Mouse (Mus musculus): ENCODE measurements around the gene Dcst1.
A peak's percentile ranks its signal among the peaks of the same experiment; 100 is the strongest.

Dcst1 gene

DNA sequence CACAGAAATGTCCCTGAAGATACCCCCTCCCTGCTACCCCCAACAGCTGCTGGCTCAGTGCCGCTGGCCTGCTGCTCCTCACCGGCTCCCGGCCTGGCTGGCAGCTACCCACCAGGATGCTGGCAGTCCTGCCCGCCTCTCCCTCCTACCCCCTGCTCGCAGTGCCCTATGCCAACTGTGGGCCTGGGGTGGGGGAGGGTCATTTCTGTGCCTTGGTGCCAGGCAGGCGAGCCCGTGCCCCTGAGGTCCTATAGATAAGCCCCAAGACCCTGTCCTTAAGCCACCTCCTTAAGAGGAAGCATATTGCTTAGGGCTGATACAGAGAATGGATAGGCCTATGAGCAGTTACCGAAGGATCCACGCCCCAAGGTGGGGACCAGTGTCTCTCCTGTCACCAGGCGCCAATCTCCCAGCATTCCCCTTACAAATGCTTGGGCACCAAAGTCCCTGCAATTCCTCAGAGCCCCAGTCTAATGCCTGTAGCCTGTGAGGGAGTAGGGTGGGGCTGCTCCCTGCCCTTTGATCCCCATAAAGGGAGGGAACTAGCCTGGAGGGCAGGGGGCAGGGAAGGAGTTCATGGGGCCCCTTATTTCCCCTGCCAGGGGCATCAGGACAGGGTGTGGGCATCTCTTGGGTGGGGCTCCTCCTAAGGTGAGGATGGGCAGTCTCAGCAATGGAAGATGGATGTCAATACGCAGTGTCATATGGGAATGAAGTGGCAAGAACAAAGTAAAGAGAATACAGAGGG, 23.3 kb upstream of the Dcst1 start:
- no peak for DNase-seq (ENCODE audit: low read depth)

DNA sequence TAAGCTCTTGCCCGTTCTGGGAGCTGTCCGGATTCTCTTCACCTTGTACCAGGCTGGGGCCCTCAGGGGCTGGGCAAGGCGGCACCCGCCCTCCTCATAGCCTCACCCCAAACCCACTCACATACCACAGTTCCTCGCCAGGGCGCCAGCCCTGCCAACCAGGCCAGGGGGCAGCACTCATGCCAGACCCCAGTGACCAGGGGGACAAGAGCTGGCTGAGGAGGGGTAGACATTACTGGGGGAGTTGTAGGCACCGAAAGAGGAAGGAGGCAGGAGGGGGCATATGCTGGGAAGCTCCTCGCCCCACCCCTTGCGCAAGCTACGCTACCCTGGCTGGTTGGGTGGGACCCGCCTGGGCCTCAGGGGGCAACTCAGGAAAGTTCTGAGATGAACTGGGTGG, 22.6 kb upstream of the Dcst1 start:
- no peak for DNase-seq (ENCODE audit: low read depth)

DNA sequence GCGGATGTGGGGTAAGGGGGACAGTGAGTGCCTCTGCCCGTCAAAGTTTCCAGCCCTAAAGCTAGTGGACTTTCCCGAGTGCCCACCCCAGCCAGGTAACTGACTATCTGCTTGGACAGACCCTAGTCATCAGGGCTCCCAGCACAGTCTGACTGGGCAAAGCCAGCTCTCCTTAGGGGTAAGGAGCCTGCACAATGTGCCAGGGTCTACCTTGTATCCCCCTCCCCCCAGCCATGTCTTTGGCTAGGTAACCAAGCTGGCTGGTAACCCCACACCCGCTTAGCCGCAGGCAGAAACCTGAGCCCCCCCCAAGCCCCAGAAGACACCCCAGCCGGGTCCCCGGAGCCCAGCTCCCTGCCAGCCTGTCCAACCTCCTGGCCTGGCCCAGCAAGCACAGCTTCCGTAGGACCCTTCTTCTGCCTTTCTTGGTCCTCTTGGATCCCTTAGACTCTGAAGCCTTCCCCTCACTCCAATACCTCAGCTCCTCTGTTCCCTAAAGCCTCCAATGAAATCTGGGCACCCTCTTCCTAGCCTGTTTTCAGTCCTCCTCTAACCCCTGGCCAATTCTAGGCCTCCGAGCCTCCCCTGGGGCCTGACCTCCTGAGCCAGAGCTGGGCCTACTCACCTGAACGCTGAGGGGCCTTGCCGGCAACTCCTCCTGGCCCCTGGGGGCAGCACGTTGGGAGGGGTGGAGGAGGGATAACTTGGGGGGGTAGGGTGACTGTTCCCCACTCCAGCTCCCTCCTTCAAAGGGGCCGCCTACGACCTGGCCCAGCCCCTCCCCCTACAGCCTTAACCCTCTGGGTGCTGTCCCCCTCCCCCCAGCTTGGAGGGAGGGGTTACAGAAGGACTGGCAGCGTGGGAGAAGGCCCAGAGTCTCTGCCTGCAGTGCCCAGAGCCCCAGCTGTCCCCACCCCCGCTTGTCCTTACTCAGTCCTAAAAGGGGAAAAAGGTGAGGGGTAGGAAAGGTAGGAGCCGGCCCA, 21.7 kb upstream of the Dcst1 start:
- DNase-seq (ENCODE audit: low read depth) = no peak

DNA sequence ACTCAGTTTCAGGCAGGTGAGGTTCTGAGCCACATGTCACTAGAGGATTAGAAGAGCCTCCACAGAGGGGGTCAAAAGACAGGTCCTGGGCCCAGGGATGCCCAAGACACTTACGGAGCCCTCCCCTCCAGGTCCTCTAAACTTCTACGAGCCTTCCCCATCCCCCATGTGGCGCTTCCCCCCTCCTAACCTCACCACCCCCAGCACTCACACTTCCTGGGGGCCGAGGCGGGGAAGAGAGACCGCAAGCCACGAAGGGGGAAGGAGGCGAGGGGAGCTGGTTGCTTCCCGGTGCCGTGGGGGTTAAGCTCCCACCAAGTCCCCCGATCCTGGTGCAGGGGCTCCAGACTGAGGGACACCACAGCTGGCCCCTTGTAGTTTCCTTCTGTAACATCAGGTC, 20.4 kb upstream of the Dcst1 start:
- DNase-seq (ENCODE audit: low read depth) = no peak

DNA sequence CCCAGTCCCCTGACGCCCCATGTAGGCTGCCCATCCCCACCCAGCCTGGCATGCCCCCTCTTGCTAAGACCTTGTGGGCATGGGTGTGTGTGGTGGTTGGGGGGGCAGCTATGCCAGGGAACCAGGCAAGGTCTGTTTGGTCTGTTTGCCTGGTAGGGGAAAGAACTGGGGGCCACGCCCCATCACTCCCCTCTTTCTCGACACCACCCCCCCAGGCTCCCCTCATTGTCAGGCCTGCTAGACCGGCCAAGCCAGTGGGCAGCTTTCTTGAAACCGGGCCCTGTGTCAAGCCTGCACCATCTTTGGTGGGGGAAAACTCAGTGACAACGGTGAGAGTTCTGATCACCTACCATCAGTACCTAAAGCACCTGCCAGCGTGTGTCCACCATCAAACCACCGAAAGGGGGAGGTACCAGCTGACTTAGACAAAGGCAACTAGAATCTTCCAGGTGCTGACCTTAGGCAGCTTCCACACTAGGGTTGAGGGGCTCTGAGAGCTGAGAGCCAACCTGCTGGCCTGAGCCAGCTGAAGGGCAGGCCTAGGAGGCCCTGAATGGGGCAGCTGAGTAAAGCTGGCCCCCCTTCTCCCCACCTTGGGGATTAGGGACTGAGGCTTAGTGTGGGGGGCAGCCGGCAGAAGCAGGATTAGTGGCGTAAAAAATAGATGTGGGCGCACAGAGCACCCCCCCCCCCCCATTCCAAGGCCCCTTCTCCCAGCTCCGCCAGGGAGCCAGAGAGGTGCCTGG, 19.5 kb upstream of the Dcst1 start:
- no peak for DNase-seq (ENCODE audit: low read depth)

DNA sequence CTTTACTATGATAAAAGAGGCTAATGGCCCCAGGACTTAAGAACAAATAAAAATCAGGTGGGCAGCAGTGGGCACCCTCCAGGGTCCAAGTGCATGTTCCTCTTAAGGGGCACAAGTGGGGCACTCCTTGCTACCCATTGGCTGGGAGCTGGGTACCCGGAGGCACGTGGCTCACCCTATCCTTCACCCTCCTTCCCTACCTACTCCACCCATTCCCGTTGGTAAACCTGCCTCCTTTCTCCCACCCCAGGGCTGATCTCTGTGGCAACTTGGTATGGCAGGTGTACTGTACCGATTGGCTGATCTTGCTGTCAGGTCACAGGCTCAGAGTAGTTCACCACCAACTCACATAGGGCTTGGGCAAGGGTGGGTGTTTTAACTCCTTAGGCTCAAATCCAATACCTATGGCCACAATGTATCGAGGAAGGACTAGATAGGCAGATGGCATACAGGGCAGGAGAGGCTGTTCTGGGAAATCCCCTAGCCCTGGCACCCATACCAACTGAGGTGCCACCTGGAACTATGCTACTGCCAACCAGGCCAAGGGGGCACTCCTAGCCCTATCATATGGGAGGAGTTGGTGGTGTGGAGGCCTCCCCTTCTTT, 18.7 kb upstream of the Dcst1 start:
- DNase-seq (ENCODE audit: low read depth) = no peak

DNA sequence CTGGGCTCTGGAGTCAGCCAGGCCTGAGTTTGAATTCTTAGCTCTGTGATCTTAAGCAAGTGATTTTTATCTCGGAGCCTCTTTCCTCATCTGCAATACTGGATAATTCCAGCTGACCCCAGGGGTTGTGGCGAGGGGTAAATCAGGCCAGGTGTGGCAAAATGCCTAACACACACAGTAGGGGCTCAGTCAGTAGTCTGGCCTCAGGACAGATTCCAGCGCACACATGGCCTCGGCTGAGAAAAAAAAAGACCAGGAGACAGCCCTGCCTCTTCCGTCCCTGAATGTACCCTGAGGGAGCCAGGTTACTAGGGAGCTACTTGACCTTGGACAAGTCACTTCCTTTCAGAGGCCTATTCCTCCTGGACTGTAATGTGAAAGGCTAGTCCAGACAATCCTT, 17.9 kb upstream of the Dcst1 start:
- DNase-seq (ENCODE audit: low read depth) = no peak

DNA sequence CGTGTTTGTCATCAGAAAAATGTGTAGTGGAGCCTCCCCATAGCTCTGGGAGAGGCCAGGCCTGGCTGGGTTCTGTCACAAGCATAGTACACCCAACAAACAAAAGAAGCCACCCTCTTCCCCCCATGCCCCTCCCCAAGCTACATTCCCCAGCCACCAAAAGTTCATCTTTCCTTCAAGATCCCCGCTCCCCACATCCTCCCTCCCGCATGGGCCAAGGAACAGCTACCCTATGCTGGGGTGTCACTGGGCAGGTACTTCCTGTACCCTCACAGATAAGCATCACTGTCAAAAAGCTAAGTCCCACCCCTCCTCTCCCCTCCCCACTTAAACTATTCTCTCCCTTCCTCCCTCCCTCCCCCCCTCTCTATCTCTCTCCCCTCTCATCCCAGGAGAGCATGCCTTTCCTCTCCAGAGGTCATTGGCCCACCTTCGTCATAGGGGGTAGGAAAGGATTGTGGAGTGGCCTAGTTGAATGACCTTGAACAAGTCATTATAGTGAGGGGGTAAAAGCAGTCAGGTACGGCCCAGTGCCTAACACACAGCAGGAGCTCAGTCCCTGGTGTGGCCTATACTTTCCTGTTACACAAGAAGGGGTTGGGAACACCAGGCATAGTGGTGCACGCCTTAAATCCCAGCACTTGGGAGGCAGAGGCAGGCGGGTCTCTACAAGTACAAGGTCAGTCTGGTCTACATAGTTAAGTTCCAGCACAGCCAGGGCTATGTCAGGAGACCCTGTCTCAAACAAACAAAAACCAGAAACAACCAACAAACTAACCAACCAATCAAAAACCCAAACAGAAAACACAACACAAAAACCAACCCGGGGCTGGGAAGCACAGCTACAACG, 17.2 kb upstream of the Dcst1 start:
- no peak for DNase-seq (ENCODE audit: low read depth)

DNA sequence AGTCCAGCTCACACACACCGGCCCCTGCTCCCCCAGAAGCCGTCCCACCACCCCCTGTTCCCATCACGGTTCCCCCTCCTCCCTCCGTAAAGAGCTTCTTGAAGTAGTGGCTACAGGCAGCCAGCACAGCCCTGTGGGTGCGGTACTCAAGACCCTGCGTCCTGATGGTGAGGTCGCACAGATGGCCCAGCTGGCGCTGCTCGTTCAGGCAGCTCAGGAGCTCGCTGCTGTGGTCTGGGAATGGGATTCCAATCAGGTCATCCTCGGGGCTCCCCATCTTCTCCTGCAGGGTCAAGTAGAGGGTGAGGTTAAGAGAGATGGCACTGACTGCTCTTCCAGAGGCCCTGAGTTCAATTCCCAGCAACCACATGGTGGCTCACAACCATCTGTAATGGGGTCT, 16.2 kb upstream of the Dcst1 start:
- no peak for DNase-seq (ENCODE audit: low read depth)

DNA sequence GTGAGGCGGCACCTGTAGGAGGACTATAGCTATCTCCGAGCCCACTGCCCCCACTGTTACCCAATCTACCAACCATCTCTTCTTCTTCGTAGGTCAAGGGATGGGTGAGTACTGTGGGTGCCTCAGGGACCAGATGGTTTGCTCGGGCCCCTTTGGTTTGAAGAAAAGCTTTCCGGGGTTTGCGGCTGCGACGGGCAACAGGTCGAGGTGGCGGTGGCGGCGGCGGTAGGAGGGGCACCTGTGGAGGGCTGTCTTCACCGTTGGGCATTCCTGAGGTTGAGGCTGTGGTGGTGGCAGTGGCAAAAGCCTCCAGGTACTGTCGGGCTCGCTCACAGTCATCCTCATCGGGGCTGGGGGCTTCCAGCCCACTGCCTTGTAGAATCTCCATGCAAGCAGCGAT, 15.7 kb upstream of the Dcst1 start:
- no peak for DNase-seq (ENCODE audit: low read depth)

DNA sequence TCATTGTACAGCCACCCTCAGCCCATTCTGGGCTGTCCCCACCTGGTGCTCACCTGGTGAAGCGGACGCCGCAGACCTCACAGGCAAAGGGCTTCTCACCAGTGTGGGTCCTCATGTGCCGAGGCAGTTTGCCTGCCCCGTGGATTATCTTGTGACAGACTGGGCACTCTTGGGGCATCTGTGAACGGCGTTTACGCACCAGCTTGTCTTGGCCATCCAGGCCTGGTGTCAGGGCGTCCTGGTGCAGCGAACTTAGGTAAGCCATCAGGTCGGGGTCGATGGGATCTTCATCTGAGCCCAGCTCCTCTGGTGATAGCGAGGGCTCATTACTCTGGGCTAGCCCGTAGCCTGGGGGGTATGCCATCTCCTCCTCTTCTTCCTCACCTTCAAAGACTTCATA, 15.2 kb upstream of the Dcst1 start:
- DNase-seq (ENCODE audit: low read depth) = no peak

DNA sequence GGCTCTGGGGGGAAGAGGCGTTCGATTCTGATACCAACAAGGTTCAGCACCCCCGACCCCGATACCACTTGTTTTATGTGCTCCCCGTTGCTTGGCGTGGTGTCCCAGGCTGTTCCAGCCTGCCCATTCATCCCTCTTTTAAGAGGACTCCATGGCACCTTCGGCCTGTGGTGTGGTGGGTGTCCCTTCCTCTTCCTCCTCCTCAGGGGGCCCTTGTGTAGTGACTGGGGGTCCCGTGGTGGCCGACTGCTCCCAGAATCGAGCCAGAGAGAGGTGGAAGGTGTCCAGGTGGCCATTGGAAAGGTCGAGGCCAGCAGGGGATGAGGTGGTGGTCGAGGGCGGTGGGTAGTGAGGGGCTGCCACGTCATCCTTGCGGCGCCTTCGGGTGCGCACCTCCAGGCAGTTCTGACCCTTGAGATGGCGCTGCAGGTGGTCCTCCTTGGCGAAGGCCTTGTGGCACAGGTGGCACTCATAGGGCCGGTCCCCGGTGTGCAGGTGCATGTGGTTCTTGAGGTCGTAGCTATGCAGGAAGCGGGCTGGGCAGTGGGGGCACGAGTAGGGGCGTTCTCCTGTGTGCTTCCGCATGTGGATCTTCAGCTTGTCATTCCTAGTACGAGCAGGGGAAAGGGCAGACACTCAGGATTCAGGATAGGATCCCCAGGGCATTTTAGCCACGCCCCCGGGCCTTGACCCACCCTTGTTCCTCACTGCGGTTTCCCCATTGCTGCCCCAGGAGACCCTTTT, 14.5 kb upstream of the Dcst1 start:
- DNase-seq (ENCODE audit: low read depth) = no peak

DNA sequence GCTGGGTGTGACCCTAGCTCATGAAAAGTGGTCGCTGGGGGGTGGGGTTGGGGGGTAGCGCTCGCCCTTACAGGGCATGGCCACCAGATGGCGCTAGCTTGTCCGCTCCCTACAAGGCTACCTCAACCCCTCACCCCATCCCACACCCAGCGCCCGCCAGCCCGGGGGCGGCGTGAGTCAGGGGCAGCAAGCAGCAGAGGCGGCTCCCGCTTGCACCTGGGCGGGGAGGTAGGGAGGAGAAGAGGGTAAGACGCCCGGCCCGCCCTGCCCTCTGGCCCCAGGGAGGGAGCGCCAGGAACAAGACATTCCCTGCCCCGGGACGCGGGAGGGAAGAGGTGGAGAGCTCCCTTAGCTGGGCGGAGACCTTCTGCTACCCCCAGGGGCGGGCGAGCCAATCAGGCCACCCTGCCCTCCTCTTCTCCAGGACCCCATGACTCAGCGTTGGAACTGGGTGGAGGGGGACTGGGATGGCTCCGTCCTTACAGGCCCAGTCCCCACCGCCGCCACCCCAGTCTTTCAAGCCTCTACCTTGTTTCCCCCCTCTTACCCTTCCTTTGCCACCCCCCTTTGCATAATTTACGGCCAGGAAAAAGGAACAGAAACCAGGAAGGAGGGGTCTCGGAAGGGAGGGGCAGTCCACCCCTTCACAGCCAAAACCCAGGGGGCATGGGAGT, 13.5 kb upstream of the Dcst1 start:
- DNase-seq (ENCODE audit: low read depth) = peak; percentile 67

DNA sequence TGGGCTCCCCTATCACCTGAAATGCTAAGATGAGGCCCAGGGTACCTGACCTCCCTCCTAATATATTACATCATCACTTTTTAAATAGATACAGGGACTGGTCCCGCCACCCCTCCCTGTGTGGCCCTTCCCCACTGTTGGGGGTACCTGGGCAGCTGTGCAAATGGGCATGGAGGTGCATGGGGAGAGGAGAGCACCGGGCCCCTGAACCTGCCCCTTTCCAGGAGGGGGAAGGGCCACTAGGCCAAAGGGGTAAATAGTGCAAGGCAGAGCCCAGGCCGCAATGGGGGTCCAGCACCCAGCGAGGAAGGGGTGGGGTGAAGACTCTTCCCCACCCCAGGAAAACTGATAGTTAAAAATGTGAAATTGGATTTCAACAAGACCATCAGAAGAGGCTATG, 12.8 kb upstream of the Dcst1 start:
- DNase-seq (ENCODE audit: low read depth) = no peak

DNA sequence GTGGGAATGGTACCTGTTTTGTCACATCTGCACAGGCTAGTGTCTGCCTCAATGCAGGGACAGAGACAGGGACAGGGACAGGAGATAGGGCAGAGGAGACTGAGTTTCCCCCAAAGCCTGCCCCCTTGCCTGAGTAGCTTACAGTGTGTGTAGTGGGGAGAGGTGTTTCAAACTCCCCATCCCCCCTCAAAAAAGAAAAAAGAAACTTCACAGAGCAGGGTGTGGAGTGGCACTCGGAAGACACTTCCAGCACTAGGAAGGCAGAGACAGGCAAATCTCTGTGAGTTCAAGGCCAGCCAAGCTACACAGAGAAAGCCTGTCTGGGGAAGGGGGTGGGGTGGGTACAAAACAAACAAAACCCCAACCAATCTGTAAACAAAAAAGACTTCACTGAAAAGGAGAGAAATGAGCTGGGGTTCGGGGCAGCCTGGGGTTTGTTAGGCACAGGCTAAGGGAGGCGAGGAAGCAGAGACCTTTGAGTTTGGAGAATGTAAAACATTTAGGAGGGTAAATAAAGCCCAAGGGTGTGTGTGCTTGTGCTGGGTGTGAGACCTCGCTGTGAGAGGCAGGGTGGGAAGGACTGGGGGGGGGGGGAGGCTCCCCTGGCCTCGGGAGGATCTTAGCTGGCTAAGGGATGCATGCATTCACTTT, 8.7 kb upstream of the Dcst1 start:
- no peak for DNase-seq (ENCODE audit: low read depth)

DNA sequence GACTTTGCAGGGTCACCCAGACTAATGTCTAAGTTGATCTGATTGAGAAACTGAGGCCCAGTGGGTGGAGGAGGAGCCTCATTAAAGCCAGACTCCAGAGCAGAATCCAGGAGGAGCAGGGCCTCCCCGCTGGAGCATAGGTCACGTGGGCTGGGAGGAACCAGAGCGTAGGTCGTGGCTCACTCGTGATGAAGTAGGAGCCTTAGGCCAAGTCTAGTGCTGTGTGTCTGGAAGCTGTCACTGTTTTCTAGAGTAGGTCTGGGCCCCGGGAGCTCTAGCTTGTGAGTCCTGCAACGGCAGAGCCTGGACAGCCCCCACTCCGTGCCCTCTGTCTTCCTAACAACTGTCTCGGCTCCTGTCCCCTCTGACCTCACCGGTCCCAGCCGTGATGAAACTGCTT, 2.3 kb upstream of the Dcst1 start:
- no peak for DNase-seq (ENCODE audit: low read depth)

DNA sequence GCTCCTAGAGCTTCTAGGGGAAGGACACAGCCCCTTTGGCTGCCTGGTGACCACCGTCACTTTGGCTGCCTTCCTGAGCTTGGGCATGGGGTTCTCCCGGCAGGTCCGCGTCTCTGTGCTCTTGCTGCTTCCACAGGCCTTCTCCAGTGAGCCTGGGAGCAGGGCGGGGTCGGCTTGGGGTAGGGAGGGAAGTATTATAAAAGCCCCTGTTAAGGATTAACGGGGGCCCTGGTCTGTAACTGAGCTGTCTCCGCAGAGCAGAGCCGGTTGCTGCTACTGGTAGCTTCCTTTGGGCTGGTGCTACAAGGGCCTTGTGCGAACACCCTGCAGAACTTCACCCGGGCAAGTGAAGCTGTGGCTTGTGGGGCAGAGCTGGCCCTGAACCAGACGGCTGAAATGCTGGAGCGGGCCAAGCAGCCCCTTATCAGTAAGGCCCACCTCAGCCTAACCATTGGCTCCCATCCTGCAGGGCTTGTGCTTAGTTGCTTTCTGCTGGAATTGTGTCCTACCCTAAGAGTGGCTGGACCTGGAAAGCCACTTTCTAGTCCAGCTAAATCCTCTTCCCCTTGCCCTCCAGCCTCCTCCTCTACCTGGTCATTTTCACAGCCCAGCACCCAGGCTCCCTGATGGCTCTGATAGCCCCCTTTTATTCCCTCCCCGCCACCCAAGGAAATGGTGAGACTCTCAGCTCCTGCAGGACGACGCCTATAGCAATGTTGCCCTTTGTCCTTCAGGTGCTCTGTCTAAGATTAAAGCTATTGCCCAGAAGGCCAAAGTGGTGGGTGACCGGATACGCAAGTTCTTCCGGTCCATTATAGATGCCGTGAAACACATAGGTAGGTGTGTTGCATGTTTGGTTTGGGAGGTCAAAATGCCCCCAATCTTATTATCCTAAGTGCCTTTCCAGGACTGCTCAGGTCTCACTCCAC, 697 bp upstream of the Dcst1 start:
- DNase-seq (ENCODE audit: low read depth) = no peak

DNA sequence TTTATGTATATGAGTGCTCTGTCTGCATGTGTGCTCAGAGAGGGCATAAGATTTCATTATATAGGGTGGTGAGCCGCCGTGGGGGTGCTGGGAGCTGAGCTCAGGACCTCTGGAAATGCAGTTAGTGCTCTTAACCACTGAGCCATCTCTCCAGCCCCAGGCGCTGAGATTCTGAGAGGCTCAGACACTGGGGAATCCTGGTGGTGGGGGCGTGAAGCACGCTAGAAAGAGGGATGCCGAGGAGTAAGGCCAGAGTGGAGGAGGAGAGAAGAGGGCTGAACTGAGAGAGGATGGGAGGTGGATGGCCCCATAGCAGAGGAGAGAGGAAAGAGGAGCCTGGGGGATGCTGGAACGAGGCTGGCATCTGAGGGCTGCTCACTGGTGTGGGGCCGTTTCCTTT, 422 bp downstream of the Dcst1 start:
- no peak for DNase-seq (ENCODE audit: low read depth)
